Mouse (Mus musculus) bone marrow macrophage, adult 2 months (primary cell): ENCODE results near the gene Lmnb2.

Experiments used
- CTCF ChIP-seq: IDR thresholded peaks from 2 replicates; pipeline ENCODE4 v1.5.1; 2012; ENCODE audit warnings: low read depth, mild to moderate bottlenecking, low read length, moderate library complexity
- POLR2A ChIP-seq: IDR thresholded peaks from 2 replicates; pipeline ENCODE4 v1.6.1; 2012; ENCODE audit warnings: mild to moderate bottlenecking, low read depth, low read length, borderline replicate concordance

DNA sequence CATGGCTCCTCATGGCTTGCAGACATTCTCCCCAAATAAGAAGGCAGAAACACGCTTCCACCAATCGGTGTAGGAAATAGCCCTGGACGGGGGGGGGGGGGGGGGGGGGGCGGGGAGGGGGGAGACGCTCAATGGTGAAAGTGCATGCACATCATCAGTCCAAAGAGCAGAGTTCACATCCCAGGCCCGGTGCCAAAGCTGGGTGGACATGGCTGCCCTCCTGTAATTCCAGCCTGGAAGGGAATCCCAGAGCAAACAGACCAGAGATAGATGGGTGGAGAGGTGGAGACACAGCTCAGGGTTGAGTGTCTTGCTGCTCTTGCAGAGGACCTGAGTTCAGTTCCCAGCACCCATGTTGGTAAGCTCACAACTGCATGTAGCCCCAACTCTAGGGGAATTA lies 47.1 kb downstream of the Lmnb2 start:
- TF ChIP-seq CTCF, result no peak
- TF ChIP-seq POLR2A, result no peak
